Mouse (Mus musculus): ENCODE results near the gene Resf1.
"Not testable (repeated sequence)": the region's sequence is repeated elsewhere in the genome, so short reads cannot be mapped to it uniquely, and the experiment has no call there.

Gene Resf1

DNA sequence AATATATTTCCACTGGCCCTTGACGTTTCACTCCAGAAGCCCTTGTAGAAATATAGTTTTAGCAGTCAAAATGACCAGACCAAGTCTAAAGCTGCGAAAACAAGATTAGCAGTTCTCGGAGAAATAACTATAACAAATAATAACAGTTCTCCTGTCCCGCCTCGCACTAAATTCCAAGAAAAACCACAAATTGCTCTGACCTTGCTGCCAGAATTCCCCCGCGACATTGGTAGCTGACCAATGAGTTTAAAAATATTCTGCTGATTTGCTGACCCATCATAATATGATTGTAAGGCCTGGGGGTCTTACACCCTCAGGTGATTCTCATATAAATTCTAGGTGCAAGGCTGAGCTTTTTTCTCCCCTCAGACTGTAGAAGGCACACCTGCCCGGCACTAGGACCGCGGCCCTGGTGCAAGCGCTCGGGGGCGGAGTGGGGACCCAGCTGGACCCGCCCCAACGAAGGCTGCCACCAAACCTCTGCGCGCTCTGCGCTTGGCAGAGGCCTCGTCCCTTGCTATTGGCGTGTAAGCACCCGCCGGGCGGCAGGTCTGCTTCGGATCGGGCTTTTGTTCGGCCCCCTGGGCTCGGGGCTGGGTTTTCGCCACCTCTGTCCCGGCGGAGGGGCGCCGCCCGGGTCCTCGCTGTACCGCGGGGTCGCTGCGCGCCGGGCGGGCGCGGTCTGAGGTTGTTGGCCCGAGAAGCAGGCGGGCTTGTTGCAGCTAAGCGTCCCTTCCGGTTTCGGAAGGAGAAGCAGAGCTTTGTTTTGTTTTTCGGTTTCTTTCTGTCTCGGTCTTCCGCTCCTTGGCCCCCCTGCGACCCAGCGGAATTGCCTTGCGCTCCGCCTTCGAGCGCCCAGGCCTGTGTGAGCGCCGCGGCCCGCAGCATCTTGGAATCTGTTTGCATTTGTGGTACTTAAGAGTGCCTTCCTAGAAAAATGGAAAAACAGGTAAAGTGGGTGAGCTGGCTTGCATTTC is at the start of gene Resf1:
Gene Resf1, plus strand, starts transcription at position 459 of the 977 bp plus-strand sequence.
- DNase-seq: peak; percentile 86

- no peak for DNase-seq
Observed at GRCm38 (mm10) chr6:149260801-149261239, 48.4 kb upstream of the Resf1 start.

DNA sequence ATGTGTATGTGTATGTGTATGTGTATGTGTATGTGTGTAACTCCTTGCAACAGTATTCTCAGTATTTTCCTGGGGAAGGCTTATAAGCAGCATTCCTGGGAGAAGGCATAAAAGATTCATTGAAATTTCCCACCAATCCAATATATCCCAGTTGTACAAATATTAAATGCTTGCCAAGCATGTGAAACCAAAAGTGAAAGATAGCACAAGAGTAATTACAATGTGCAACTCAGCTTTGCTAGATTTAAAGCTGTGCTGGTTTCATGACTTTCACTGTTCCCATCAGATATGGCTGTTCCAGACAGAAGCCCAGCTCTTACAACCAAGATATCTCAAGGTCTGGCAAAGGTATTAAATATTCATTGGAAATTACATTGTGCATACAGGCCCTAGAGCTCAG is 41.3 kb upstream of the Resf1 start:
- no peak for DNase-seq

DNA sequence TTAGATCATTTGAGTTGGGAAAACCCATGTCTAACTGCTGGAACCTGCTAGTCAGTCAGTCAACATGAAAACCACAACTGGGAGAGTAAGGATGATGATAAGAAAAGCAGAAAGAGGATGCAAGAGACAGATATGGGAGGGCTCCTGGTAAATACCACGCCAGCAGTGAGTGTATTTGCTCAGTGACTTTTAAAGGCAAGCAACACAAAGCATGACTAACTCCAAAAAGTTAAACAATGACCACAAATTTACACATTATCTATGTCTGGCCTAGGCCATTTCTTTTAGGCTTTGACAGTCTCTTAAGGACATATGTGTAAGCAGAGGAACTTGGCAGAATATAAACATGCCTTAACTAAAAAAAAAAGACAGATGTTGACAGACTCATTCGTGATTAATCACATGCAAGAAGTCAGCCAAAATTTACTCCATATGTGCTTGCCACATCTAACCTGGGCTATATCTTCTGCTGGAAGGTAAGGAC is 30.9 kb upstream of the Resf1 start:
- DNase-seq: no peak

DNA sequence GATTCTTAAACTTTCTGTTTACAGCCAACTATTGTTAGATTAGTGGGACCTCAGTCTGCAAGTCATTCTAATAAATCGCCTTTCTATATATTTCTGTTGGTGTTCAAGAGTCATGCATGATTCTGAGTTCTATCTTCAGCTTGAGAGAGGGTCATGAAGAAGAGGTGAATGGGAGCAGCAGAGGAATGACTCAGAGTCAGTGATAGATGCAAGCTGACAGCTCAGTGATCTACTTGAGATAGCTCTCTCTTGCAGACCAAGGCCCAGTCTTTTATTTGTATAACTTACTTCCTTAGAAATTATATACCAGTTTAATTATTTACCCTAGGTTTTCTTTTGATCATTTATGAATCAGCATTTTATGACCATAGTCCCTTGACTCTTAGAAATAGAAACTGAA is 30.3 kb upstream of the Resf1 start:
- DNase-seq: no peak

- no peak for DNase-seq
Observed at GRCm38 (mm10) chr6:149280511-149280910, 28.7 kb upstream of the Resf1 start.

- DNase-seq: not testable (repeated sequence)
Observed at GRCm38 (mm10) chr6:149288190-149288589, 21.0 kb upstream of the Resf1 start.

GRCm38 (mm10) chr6:149303231-149303630 is 6.0 kb upstream of the Resf1 start:
- not testable (repeated sequence) for DNase-seq

GRCm38 (mm10) chr6:149307092-149307491 is 2.1 kb upstream of the Resf1 start:
- no peak for DNase-seq

- DNase-seq: no peak
Observed at GRCm38 (mm10) chr6:149307801-149308200, 1.4 kb upstream of the Resf1 start.

GRCm38 (mm10) chr6:149310226-149310625 is 1.0 kb downstream of the Resf1 start:
- no peak for DNase-seq

GRCm38 (mm10) chr6:149311044-149311443 is 1.8 kb downstream of the Resf1 start:
- no peak for DNase-seq

- no peak for DNase-seq
Observed at GRCm38 (mm10) chr6:149311778-149312177, 2.6 kb downstream of the Resf1 start.

DNA sequence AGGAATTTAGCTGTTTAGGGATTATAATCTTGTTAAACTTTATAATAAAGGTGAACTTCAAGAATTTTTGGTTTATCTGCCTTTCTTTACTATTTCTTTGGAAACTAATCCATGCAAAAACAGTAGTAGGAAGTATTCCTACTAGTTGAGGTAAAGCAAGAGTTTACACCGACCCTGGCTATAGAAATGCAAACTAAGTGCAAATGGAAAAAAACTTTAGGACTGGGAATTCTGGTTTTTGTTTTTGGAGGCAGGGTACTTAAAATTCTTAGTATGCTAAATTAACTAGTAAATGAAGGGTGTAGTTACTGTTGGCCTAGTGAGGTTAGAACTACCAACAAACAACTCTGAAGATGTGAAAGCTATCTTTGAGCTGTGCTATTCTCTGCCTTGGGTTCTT is 3.0 kb downstream of the Resf1 start:
- no peak for DNase-seq

DNA sequence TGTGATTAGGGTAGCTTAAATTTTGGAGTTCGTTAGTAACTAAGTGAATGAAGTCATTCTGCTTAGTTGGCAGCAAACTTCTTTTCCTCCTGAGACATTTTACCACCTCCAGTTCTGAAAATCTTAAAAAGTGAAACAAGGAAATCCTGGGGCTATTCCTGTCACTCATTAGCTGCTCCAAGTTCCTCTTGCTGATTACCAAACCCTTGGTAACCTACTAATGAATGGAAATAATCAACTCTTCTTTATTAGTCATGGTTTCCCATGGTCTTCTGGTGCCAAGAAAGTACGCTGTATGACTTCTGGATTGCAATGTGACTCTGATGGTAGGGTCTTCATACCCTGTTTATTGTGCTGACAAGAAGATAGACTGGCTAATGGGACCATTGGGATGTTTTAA is 5.7 kb downstream of the Resf1 start:
- DNase-seq: no peak

DNA sequence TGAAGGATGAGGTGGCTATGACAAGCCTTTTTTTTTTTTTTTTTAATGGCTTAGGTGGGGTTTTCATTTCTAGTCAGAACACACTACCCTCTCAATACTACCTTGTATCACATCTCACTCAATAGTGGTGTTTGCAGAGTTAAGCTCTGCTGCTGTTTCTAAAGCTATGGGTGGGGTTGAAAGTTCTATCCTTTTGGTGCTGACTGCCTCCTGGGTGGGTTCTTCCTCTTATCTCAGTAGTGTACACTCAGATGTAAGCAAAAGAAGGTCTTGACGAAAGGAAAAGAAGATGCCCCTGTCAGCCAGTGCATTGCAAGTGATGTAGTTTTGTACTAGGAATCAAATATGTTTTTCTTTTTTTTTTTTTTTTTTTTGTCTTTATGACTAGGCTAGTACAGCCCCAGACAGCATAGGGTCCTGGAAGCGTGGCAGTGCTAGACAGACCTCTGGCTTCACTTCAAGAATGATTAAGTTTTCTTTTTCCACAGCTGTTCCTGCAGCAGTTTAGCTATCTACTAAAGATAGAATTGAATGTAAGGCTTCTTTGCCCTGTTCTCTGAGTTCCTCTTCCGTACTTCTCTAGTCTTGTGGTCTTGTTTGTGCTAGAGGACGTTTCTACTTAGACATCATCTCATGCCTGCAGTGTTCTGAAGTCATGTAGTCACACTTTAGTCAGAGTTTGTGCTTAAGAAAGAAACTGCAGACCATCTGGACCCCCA is 14.5 kb downstream of the Resf1 start:
- no peak for DNase-seq

DNA sequence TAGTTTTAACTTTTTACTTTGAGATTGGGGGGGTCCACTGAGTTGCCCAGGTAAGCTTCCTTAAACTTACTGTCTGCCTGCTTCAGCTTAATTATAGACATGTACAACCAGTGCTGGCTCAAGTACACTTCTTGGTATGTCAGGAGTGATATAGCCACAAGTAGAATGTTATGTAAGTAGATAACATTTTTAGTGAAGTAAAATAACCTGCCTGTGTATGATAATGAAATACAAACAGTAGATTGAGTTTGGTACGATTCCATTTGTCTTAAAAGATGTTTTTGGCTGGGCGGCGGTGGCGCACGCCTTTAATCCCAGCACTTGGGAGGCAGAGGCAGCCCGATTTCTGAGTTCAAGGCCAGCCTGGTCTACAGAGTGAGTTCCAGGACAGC is 15.0 kb downstream of the Resf1 start:
- no peak for DNase-seq

DNA sequence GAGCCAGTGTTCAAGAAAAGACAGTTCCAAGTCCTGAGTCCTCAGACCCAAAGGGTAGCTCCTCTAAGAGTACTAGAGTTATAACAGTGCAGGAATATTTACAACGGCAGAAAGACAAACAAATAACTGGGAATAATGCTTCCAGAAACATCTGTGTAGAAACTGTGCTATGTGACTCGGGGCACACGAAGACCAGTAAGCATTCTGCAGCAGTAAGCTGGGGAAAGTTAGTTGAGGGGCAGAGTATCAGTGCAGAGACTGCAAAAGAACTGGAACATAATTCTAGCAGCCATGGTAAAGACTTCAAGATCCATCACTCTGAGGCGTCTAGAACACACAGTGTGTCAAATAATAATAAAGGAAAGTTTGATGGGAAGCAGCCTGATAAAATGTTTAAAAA is 19.9 kb downstream of the Resf1 start:
- DNase-seq: no peak

DNA sequence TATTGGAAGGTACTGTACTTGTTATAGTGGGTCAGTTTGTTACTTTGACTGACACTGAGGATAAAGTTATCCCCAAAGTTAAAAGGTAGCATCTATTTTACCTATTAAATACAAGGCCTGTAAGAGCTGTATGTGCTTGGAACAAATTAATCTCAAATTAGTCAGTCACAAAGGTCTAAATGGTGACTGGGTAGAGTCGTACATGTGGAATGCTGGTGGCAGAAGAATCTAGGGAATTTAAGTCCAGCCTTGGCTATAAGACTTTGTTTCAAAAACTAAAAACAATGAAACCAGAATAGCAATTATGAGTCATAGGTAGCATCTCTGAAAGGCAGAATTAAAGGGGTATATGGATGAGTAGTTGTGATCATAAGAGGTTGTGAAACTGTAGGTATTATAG is 21.1 kb downstream of the Resf1 start:
- DNase-seq: no peak

GRCm38 (mm10) chr6:149333036-149333435 is 23.8 kb downstream of the Resf1 start:
- DNase-seq: no peak

DNA sequence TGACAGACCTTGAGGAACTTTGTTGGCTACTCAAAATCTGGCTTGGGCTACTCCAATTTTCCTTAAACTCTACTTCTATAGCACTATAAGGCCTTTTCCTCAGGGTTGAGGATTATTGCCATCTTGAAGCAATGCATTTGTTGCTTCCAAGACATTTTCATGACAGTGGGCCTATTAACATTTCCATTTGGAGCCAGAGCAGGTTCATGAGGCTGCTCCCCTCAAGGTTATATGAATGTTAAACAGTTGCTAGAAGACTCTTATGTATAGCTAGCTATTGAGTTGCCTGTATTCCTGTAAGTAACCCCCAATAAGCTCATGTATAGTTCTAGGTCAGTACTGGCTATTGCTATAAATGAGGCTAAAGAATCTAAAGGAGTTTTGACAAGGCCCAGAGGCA is 28.8 kb downstream of the Resf1 start:
- no peak for DNase-seq

DNA sequence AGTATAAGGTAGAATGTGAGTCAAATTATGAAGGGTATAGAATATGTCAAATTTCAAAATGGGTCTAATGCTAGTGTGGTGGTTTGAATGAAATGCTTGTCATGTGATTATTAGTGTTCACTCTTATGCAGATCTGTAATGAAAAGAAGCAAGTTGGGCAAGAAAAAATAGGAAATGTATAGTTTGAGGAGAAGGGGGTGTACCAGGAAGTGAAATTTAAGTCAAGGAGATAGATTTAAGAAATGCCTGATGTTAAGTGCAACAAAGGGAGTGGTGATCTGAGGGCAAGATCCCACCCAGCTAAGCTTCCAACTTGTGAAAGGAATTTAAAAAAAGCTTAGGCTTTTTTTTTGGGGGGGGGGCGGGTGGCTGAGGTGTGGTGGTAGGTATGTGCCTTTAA is 29.4 kb downstream of the Resf1 start:
- DNase-seq: no peak

- DNase-seq: no peak
Observed at GRCm38 (mm10) chr6:149343802-149344201, 34.6 kb downstream of the Resf1 start.

DNA sequence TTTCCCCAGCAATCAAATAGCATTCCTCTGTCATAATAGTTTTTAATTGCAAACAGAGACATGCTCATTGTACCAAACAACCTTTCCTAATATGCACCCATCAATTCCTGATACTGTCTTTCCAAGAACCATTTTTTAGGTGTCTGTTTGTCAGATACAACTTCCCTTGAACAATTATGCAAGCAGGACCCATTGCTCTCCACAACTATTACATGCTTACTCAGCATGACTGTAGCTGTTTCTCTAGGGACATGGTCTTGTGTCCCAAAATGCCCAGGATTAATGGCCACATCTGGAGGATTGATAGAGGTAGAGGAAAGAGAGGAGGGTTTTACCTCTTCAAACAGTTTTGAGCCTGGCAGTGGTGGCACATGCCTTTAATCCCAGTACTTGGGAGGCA is 35.2 kb downstream of the Resf1 start:
- no peak for DNase-seq

Data from right cerebral cortex, postnatal 14 days (tissue).